Mouse (Mus musculus) CH12.LX (cell line): ENCODE measurements around the gene Ptpn5. TPM values are rescaled to one million over a fixed set of nuclear protein-coding genes. Genes with fewer than 3 reads are reported as not detected.

Experiments
- DNase-seq: peaks from one replicate; pipeline ENCODE4 v3.0.0-alpha.2; 2013; ENCODE audit errors: extremely low read depth
- H3K27ac ChIP-seq: 2 replicates; pipeline ENCODE4 v1.5.1; 2012; ENCODE audit warnings: low read depth, mild to moderate bottlenecking, control low read depth, moderate library complexity; ENCODE audit not compliant: insufficient read depth
- H3K27me3 ChIP-seq: replicated peaks from 2 replicates; pipeline ENCODE3; 2012; ENCODE audit warnings: inconsistent platforms
- H3K36me3 ChIP-seq, 2 experiments: replicated peaks in 1 of 2; 2 replicates each; pipeline versions ENCODE3 to v1.6.1; 2012; ENCODE audit warnings: inconsistent platforms in 1 of 2, low read length in 1 of 2, mild to moderate bottlenecking in 1 of 2, mixed read lengths in 1 of 2, moderate library complexity in 1 of 2; ENCODE audit not compliant: control insufficient read depth in 1 of 2, insufficient read depth in 1 of 2
- H3K4me1 ChIP-seq, 2 experiments: 2 replicates each; pipeline ENCODE4 v1.6.1; 2012; ENCODE audit warnings: inconsistent platforms in 1 of 2, moderate library complexity in 1 of 2; ENCODE audit not compliant: insufficient read depth in 2 of 2, control insufficient read depth in 1 of 2
- H3K4me2 ChIP-seq: 2 replicates; pipeline ENCODE4 v1.6.1; 2012; ENCODE audit warnings: low read depth, mild to moderate bottlenecking, control low read depth; ENCODE audit not compliant: poor library complexity, insufficient read depth, severe bottlenecking
- H3K4me3 ChIP-seq, 3 experiments: fragments of 150-350 bp in 1 of 3; sonication (generic) in 1 of 3; replicated peaks in 1 of 3; 2 replicates each; pipeline versions ENCODE3 to v1.5.1; 2011 to 2012; ENCODE audit warnings: low read depth in 2 of 3, low read length in 2 of 3, mild to moderate bottlenecking in 2 of 3, moderate library complexity in 2 of 3, control low read depth in 1 of 3, improper control_type of control experiment in 1 of 3, inconsistent platforms in 1 of 3, mixed read lengths in 1 of 3; ENCODE audit not compliant: poor library complexity in 1 of 3
- H3K79me2 ChIP-seq: replicated peaks from 2 replicates; pipeline ENCODE4 v1.6.1; 2012; ENCODE audit warnings: mild to moderate bottlenecking, moderate library complexity; ENCODE audit not compliant: control insufficient read depth, poor library complexity, insufficient read depth, severe bottlenecking; ENCODE audit errors: extremely low read depth
- H3K9ac ChIP-seq: 2 replicates; pipeline ENCODE4 v1.6.1; 2012; ENCODE audit warnings: low read depth, mild to moderate bottlenecking, control low read depth, moderate library complexity; ENCODE audit not compliant: insufficient read depth
- H3K9me3 ChIP-seq: replicated peaks from 2 replicates; pipeline ENCODE3; 2012; ENCODE audit warnings: low read length, inconsistent platforms, mixed read lengths
- CHD1 ChIP-seq: IDR thresholded peaks from 2 replicates; pipeline ENCODE4 v1.6.1; 2012; ENCODE audit warnings: low read depth, low read length, improper control_type of control experiment, inconsistent platforms
- EP300 ChIP-seq: IDR thresholded peaks from 2 replicates; pipeline ENCODE4 v1.6.1; 2011; ENCODE audit warnings: low read length, improper control_type of control experiment
- ETS1 ChIP-seq: conservative IDR thresholded peaks from 2 replicates; pipeline ENCODE4 v1.6.1; 2012; ENCODE audit warnings: low read depth, mild to moderate bottlenecking, inconsistent platforms, low read length, improper control_type of control experiment, moderate library complexity
- GABPA ChIP-seq: IDR thresholded peaks from 2 replicates; pipeline ENCODE4 v1.6.1; 2012; ENCODE audit warnings: low read depth, low read length, improper control_type of control experiment, inconsistent platforms; ENCODE audit not compliant: insufficient replicate concordance
- IRF4 ChIP-seq: IDR thresholded peaks from 2 replicates; pipeline ENCODE4 v1.6.1; 2014; ENCODE audit warnings: low read depth, mild to moderate bottlenecking, inconsistent platforms, low read length, improper control_type of control experiment
- JUN ChIP-seq: IDR thresholded peaks from 2 replicates; pipeline ENCODE4 v1.6.1; 2011; ENCODE audit warnings: low read depth, mild to moderate bottlenecking, low read length, improper control_type of control experiment, moderate library complexity; ENCODE audit not compliant: insufficient read depth
- KAT2A ChIP-seq: IDR thresholded peaks from 2 replicates; pipeline ENCODE4 v1.6.1; 2012; ENCODE audit warnings: low read length, improper control_type of control experiment, inconsistent platforms; ENCODE audit not compliant: insufficient replicate concordance
- MEF2A ChIP-seq: IDR thresholded peaks from 2 replicates; pipeline ENCODE4 v1.6.1; 2014; ENCODE audit warnings: low read depth, mild to moderate bottlenecking, inconsistent platforms, low read length, improper control_type of control experiment, borderline replicate concordance
- MYC ChIP-seq: IDR thresholded peaks from 2 replicates; pipeline ENCODE4 v1.6.1; 2011; ENCODE audit warnings: low read depth, mild to moderate bottlenecking, improper control_type of control experiment, low read length
- NELFE ChIP-seq: IDR thresholded peaks from 2 replicates; pipeline ENCODE4 v1.6.1; 2011; ENCODE audit warnings: low read depth, low read length, improper control_type of control experiment
- NRF1 ChIP-seq: IDR thresholded peaks from 2 replicates; pipeline ENCODE4 v1.6.1; 2014; ENCODE audit warnings: low read depth, mild to moderate bottlenecking, inconsistent platforms, low read length, improper control_type of control experiment, moderate library complexity
- PAX5 ChIP-seq: IDR thresholded peaks from 2 replicates; pipeline ENCODE4 v1.6.1; 2012; ENCODE audit warnings: low read length, inconsistent platforms, mixed read lengths
- POLR2A ChIP-seq: IDR thresholded peaks from 2 replicates; pipeline ENCODE4 v1.6.1; 2011; ENCODE audit warnings: low read depth, mild to moderate bottlenecking, improper control_type of control experiment, low read length
- RAD21 ChIP-seq: IDR thresholded peaks from 2 replicates; pipeline ENCODE4 v1.6.1; 2011; ENCODE audit warnings: low read depth, mild to moderate bottlenecking, low read length, improper control_type of control experiment, moderate library complexity
- SIN3A ChIP-seq: IDR thresholded peaks from 2 replicates; pipeline ENCODE4 v1.6.1; 2012; ENCODE audit warnings: low read length, improper control_type of control experiment, inconsistent platforms
- TBP ChIP-seq: conservative IDR thresholded peaks from 2 replicates; pipeline ENCODE4 v1.6.1; 2011; ENCODE audit warnings: low read depth, low read length, improper control_type of control experiment
- TCF12 ChIP-seq: IDR thresholded peaks from 2 replicates; pipeline ENCODE4 v1.6.1; 2014; ENCODE audit warnings: low read depth, mild to moderate bottlenecking, inconsistent platforms, low read length, improper control_type of control experiment
- USF2 ChIP-seq: conservative IDR thresholded peaks from 2 replicates; pipeline ENCODE4 v1.6.1; 2011; ENCODE audit warnings: low read depth, low read length, improper control_type of control experiment
- ZKSCAN1 ChIP-seq: IDR thresholded peaks from 2 replicates; pipeline ENCODE4 v1.6.1; 2012; ENCODE audit warnings: low read depth, inconsistent platforms, low read length, improper control_type of control experiment, borderline replicate concordance
- ZMIZ1 ChIP-seq: IDR thresholded peaks from 2 replicates; pipeline ENCODE4 v1.6.1; 2012; ENCODE audit warnings: low read depth, mild to moderate bottlenecking, inconsistent platforms, low read length, improper control_type of control experiment
- ZNF384 ChIP-seq: IDR thresholded peaks from 2 replicates; pipeline ENCODE4 v1.6.1; 2012; ENCODE audit warnings: low read depth, low read length, improper control_type of control experiment, inconsistent platforms
- dilution Hi-C: fragments of 300-500 bp; cut with MboI; formaldehyde crosslinking; loops from 2 replicates; pipeline ENCODE4 v1.14.3; 2020; ENCODE audit warnings: low sequenced_read_pairs; ENCODE audit not compliant: extremely low pct_unique_long_range_greater_than_20kb, extremely low pct_ligation_motif_present
- in situ Hi-C: fragments of 300-500 bp; cut with MboI; formaldehyde crosslinking; loops from 3 replicates; pipeline ENCODE4 v1.14.3; 2019; ENCODE audit warnings: low sequenced_read_pairs, low pct_ligation_motif_present, low pct_unique_long_range_greater_than_20kb, mixed read lengths
- polyA plus RNA-seq: library from polyadenylated mRNA; unstranded; fragments of >175 nt; gene quantifications from 2 replicates; pipeline ENCODE4 v1.2.1, GENCODE M21; 2012; ENCODE audit warnings: low read depth; ENCODE audit not compliant: insufficient read length
- total RNA-seq, 2 experiments: library from RNA; depleted of rRNA; stranded (reverse); fragments of 300-350 nt in 1 of 2; fragments of >200 nt in 1 of 2; gene quantifications; 2 replicates each; pipeline ENCODE4 v1.2.3; 2012 to 2014

Gene Ptpn5
- total and polyA plus RNA-seq, 3 experiments, result 0.90 to 3.4 (median 1.9) TPM

- in situ Hi-C loops, result no loop called here
- H3K9me3 ChIP-seq, result no peaks in the 10 kb centered on the region
Measured at GRCm38 (mm10) chr7:47094969-47095368, 38.5 kb downstream of the Ptpn5 start.

GRCm38 (mm10) chr7:47093935-47094334 lies 39.5 kb downstream of the Ptpn5 start:
- no peak overlapping the region for H3K9ac ChIP-seq
- in situ Hi-C loops, result no loop called here
- DNase-seq, result no peak
- no peak overlapping the region for H3K4me2 ChIP-seq
- H3K4me3 ChIP-seq, result no peak overlapping the region
- no peaks in the 10 kb centered on the region for H3K9me3 ChIP-seq
- H3K4me1 ChIP-seq, result peaks cover 5 to 16% of the 10 kb centered on the region in 2 experiments; a peak in 3 of 4 replicates
- H3K27me3 ChIP-seq, result no peaks in the 10 kb centered on the region
- H3K79me2 ChIP-seq, result no peaks in the 10 kb centered on the region
- dilution Hi-C loops, result no loop called here
- H3K36me3 ChIP-seq, result no peaks in the 10 kb centered on the region
- H3K27ac ChIP-seq, result no peak overlapping the region
- TF ChIP-seq ZKSCAN1 (no peak), CHD1 (no peak), GABPA (no peak), ETS1 (no peak), ZNF384 (no peak), MEF2A (no peak), RAD21 (no peak), POLR2A (no peak)
- TF ChIP-seq, all 38 proteins: peak for 0

More at GRCm38 (mm10) chr7:47094969-47095368, 38.5 kb downstream of the Ptpn5 start:
- Histone ChIP-seq H3K79me2 (no peaks in the 10 kb centered on the region), H3K27ac (no peak overlapping the region), H3K4me1 (peaks cover 5 to 27% of the 10 kb centered on the region in 2 experiments; a peak in 3 of 4 replicates), H3K4me2 (no peak overlapping the region), H3K4me3 (no peak overlapping the region), H3K36me3 (no peaks in the 10 kb centered on the region), H3K27me3 (no peaks in the 10 kb centered on the region), H3K9ac (no peak overlapping the region)
- TF ChIP-seq EP300 (no peak), NRF1 (no peak), ZNF384 (no peak), ETS1 (no peak), ZKSCAN1 (no peak), IRF4 (no peak), SIN3A (no peak), ZMIZ1 (no peak)
- no peak for DNase-seq
- dilution Hi-C loops, result no loop called here

- H3K4me2 ChIP-seq, result no peak overlapping the region
- TF ChIP-seq NELFE (no peak), TBP (no peak), RAD21 (no peak), TCF12 (no peak), MYC (no peak), KAT2A (no peak), ZKSCAN1 (no peak), GABPA (no peak), JUN (no peak), USF2 (no peak), EP300 (no peak), MEF2A (no peak), PAX5 (no peak)
- DNase-seq, result no peak
- no peaks in the 10 kb centered on the region for H3K27me3 ChIP-seq
- peaks cover 0 to 10% of the 10 kb centered on the region in 2 experiments for H3K36me3 ChIP-seq
- dilution Hi-C loops, result no loop called here
- peaks cover 2 to 21% of the 10 kb centered on the region in 2 experiments; a peak in 3 of 4 replicates for H3K4me1 ChIP-seq
- H3K9me3 ChIP-seq, result no peaks in the 10 kb centered on the region
- in situ Hi-C loops, result loop anchor here (5.0 kb wide), 1 partner anchor 123 kb away; no protein-coding TSS in a partner anchor
- H3K27ac ChIP-seq, result no peak overlapping the region
- no peaks in the 10 kb centered on the region for H3K79me2 ChIP-seq
- no peak overlapping the region for H3K9ac ChIP-seq
- H3K4me3 ChIP-seq, result no peak overlapping the region
Measured at GRCm38 (mm10) chr7:47085075-47085474, 48.4 kb downstream of the Ptpn5 start.
